Mouse (Mus musculus): ENCODE data around the gene Gpr176.

DNA sequence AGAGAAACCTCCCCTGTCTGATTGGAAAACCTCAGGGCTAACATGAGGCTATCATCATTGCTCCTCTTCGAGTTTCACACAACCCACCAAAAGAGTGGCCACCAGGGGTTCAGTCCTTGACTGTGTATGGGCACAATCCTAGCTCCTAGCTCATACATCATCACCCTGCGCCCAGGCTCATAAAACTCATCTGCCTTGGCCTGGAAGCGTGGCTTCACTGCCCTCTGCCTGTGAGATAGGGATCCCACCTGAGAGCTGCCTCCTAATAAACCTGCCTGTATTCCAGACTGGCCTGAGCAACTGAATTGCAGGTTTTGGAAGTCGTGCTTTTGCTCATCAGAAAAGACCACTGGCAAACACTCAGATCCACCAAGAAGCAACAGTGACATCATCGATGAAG is 10.2 kb upstream of the Gpr176 start:
- TF ChIP-seq HCFC1 (IDR thresholded peaks at IDR 0.05; ENCODE audit: borderline replicate concordance, insufficient read depth, low read length) (no peak), MAFK (IDR thresholded peaks at IDR 0.05; ENCODE audit: insufficient read depth, low read depth, low read length) (no peak)

Measured in ES-E14 (cell line).